Mouse (Mus musculus) naive thymus-derived CD4-positive, alpha-beta T cell, adult 2 months (primary cell): ENCODE measurements around the gene Ank2.

Experiments used
- DNase-seq: peaks from one replicate; pipeline ENCODE4 v3.0.0-alpha.2; 2011; ENCODE audit warnings: low read depth

Ank2 gene

GRCm38 (mm10) chr3:127282277-127282676 lies 216.9 kb downstream of the Ank2 start:
- DNase-seq: no peak

DNA sequence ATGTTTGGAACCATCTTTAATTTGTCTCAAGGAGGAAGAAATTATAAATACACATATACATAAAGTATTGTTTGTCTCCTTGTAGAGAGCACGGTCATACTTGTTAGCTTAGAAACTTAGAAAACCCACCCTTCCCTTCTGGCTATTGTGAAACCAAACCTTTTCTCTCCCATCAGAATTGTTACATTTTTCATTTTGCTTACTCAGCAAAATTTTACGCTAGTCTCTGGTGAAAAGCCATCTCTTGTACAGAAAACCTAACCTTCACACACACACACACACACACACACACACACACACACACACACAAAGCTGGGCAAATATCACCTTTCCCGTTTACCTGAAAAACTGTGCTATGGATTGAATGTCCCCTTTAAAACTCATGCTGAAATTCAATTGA lies 217.8 kb downstream of the Ank2 start:
- no peak for DNase-seq

DNA sequence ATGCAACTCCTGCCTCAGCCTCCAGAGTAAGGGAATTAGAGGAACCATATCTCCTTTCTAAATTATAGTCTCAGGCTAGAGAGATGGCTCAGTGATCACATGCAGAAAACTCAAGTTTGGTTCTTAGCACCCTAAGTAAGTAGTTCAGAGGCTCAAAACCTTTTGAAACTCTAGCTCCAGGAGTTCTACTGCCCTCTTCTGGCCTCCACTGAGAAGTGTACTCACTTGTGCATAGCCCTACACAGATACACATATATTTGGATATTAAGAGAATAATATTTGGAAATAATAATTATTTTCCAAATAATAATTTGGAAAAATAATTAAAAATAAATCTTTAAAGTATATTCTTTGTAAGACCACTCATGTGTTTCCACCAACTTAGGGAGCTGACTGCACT lies 218.8 kb downstream of the Ank2 start:
- DNase-seq: no peak

- DNase-seq: no peak
These were observed 223.2 kb downstream of the Ank2 start for GRCm38 (mm10) chr3:127275953-127276352.

DNA sequence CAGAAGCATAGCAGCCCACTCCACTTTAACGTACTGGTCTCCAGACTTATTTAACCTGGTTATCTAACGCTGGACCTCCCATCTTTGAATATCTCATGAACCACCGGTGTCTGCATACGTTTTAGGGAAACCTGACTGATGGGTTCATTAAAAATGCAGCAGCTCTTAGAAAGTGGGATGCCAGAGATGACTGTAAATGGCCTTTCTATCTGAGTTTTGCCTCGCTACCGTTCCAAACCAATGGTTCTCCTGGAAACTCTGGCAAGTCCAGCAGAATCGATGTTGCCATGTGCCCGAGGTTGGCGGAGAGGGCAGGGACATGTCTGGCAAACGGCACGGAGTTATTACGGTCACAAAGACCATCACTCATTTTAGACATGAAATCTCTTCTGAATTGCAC lies 226.3 kb downstream of the Ank2 start:
- DNase-seq: no peak

GRCm38 (mm10) chr3:127269616-127270015 lies 229.5 kb downstream of the Ank2 start:
- DNase-seq: no peak

- no peak for DNase-seq
These were observed 231.3 kb downstream of the Ank2 start for GRCm38 (mm10) chr3:127267846-127268245.

DNA sequence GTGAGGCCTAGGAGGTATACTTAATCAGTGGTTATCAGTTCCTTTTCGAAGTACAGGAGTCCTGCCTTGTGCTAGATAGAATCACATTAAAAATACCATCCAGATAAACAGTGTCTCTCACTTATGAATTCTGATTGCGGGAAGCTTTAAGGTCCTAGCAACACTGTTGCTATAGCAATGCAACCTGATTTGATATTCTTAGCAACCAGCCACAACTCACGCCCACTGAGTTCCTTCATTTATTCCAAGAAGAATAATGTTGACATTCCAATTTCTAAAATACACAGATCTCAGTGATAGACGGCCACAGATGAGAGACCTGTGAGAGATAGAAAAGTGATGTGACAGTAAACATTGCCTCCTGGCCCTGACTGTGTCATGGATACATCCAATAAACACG lies 233.4 kb downstream of the Ank2 start:
- DNase-seq: no peak

DNA sequence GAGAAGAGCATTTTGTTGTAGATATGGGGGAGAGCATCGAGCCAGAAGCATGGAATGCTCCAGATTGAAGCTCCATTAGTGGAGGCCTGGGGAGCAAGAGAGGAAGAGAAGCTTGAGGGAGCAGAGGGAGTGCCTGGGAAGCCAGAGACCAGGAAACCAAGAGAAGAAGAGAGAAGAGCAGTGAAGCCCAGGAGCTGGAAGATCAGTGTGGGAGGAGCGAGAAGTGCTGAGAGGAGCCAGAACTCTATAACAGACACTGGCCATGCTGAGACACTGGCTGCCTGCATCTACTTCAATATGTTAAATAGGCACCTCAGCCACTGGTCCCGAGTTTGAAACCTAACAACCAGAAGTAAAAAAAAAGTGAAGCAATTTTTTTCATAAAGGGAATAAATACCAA lies 234.0 kb downstream of the Ank2 start:
- no peak for DNase-seq

DNA sequence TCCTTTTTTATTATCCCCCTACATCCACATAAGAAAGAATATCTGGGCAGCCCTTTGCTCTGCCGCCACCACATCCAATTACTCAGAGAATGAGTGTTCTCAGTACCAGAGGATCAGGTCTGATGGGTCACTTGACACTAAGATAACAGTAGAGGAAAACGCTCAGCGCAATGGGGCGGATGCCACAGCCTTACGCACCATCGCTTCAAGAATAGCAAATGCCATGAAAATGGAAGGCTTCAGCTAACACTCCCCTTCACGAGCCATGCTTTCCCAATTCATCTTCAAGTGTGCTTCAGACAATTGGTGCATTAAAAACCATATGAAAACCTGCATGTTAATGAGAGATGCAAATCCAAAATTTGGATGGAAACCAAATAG lies 238.4 kb downstream of the Ank2 start:
- no peak for DNase-seq

DNA sequence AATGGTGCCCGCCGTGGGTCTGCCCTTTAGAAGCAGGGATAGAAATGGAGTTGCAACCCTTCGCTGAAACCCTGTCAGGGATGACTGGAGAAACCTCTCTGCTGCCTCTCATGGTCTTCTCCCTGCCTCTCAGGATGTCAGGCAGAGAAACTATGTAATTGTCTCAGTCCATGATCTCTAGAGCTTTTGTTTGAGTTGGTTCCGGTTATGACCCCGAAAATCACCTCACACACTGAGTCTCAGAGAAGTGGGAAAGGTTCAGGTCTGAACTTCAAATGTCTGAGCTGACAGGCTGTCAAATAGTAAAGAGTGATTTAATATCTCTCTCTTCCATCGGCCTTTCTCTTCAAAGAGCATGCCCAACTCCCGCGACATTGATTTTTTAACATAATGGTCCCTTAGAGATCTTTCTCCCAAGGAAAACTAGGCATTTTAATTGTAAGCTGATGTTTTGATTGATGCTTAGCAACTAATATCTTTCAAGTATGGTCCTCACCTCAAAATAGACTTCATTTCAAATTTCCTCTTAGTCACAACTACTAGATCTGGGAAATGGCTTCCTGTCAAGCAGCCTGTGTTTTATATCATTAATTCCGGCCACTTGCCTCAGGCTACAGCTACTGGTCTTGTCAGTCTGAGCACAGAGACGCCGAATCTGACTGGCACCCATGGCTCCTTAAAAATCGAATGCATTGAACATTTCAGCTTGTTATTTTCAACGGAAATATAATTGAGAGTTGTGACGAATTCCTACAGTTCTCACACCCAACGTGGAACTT lies 239.0 kb downstream of the Ank2 start:
- DNase-seq: no peak

DNA sequence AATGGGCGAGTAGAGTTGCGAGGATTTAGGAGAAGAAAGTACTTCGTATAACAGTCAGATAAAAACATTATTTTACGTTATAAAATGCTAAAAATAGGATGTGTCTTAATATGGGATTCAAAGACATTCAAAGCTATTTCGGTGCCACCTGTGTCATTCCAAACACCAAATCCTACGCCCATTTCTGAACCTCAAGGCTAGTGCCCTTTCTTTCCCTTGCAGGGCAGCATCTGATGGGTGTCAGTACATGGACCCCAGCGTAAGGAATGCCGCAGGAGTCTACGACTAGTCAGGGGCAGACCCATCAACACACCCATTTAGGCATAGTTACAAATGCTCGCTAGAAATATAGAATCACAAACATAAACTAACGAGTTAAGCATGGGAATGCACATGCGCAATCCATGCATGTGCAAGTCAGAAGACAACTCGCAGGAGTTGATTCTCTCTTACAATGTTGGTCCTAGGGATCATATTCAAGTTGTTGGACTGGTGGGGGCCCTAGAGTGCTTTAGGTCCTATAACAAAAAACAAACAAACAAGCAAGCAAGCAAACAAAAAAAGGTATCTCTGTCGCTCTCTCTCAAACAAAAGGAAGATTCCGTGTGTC lies 240.6 kb downstream of the Ank2 start:
- DNase-seq: no peak

DNA sequence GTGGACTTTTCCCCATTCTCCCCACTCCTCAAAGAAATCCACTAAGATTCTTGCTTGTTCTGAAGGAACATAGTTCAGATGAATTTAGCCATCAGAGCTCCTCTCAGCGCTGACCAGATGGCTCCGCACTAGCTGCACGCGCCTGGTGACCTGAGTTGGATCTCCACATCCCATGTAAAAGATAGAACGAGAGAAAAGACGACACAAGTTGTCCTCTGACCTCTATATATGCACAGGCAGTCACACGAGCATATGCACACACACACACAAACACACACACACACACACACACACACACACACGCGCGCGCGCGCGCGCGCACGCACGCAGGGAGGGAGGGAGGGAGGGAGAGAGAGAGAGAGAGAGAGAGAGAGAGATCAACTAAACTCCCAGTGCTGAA lies 241.2 kb downstream of the Ank2 start:
- no peak for DNase-seq

- no peak for DNase-seq
These were observed 241.7 kb downstream of the Ank2 start for GRCm38 (mm10) chr3:127257279-127257925.

DNA sequence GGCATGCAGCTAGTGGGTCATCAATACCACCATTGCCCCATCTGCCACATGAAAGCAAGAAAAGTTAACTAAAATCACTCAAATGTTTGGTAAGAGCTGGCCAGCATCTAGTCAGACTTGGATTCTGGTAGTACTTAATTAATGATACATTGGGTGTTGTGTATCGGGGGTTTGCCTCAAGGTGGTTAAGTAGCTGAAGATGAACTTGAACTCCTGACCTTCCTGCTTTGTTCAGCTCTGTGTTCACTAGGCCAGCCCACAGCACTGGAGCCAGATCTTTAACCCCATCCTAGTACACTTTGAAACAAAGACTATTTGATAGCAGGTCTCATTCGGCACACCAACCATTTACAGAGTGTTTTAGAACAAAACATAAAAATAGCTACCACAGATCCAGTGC lies 242.5 kb downstream of the Ank2 start:
- no peak for DNase-seq

DNA sequence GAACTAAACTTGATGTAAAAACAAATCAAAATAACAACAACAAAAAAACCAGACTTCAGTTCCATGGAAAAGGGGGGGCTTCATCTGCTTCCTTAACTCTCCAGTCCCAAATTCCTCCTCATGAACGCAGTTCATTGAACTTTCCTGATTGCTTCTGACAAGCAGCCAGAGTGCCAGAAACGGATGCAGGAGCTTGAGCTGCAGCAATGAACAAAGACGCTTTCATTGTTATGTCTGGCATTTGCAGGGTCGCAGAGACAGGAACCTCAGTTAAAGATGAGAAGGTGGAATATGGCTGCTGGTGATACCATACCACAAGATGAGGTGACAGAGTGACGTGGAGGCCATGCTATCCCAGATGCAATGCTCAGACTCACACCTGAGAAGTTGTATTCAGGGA lies 248.2 kb downstream of the Ank2 start:
- no peak for DNase-seq

- DNase-seq: no peak
These were observed 250.5 kb downstream of the Ank2 start for GRCm38 (mm10) chr3:127248611-127249010.

GRCm38 (mm10) chr3:127246989-127247708 lies 252.0 kb downstream of the Ank2 start:
- no peak for DNase-seq

DNA sequence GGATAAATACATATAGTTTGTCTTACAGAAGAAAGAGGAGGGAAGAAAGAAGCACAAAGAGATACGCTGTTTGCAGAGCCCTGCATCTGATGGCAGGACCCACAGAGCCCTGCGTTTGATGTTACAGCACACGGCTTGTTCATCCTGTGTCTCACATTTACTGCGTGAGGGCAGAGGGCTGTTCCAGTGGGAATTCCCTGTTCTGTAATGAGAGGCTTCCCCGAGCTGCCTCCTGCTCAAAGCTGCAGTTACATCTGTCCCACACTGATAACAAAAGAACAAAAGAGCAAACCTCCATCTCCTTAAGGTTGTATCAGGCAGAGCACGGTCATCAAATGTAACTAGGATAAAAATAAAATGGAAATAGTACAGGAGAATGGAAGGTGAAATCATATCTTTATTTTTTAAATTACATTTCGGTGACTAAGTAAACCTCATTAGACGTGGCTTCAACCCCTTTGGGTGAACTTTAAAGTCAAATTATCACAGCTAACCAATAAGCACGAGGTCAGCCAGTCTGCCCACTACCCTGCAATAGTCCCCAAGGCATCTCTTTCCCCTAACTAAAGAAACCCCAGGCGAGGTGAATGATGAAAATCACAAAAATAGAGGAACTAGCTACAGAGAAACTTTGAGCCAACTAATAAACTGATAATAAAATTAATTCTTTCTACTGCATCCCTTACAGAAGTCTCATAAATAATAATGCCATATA lies 255.1 kb downstream of the Ank2 start:
- DNase-seq: no peak

DNA sequence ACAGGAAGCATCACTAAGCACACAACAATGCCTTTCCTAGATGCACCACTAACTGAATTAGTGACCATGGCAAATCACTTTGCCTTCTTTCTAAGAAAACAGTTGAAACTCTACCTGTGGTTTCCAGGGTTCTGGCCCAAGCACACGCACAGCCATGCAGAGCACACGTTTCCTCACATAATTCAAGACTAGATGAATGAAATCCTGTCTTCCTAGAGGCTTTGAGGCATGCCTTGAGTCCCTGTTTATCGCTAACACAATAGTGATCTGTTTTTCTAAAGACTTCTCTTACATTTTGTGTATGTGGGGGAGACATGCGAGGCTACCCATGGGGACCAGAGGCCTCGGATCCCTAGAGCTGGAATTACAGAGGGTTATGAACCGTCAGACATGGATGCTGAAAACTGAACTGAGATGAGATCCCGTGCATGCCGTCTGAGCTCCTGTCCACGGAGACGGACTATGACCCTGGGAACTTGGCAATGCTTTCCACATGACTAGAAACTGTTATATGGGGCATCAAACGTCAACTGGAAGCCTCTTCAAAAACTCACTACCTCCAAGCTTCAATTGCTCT lies 256.8 kb downstream of the Ank2 start:
- no peak for DNase-seq

- no peak for DNase-seq
These were observed 263.9 kb downstream of the Ank2 start for GRCm38 (mm10) chr3:127235271-127235670.
